Mouse (Mus musculus) kidney, adult 11 months (tissue): Measurements from ENCODE around the gene Mpg.
A peak's percentile ranks its signal among the peaks of the same experiment; 100 is the strongest.
"Not testable (repeated sequence)": the region's sequence is repeated elsewhere in the genome, so short reads cannot be mapped to it uniquely, and the experiment has no call there.

Source experiments
- DNase-seq: peaks from one replicate; pipeline ENCODE4 v3.0.0; 2022

The Mpg gene

GRCm38 (mm10) chr11:32226124-32226871 lies at the start of gene Mpg:
TSS of gene Mpg (plus strand) at chr11:32226505.
- peak; percentile 85 for DNase-seq

DNA sequence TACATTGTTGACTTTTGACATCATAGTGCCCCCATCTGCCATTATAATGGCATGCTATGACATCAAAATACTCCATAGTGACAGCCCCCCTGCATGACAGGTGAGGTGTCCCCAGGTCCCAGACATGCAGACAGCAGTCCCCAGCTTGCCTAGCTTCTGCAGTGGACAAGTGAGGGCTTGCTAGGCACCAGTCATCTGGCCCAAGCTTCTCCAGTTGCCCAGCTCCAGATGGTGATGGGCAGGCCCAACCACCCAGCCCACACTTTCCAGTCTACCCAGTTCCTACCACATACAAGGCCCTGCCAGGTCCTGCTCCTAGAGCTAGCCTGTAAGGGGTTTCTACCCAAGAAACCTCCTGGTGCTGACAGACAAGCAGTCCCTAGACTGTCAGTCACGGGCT lies 47.8 kb upstream of the Mpg start:
- no peak for DNase-seq

DNA sequence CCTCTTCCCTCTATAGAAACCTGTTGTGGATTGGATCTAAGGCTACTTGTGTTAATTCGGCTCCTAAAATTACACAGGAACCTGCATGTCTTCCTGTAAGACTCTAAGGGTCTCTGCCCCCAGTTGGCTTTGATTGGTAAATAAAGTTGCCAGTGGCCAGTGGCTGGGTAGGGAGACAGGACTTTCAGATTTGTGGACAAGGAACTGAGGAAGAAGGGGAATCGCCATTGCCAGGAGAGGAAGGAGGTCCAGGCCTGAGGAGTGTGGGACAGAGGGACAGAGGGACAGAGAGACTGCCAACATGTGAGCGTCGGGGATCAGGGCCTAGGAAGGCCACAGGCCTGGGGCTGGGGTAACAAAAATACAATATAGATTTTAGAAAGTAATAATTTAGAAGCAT lies 45.1 kb upstream of the Mpg start:
- DNase-seq = no peak

GRCm38 (mm10) chr11:32181973-32182868 lies 44.1 kb upstream of the Mpg start:
- peak; percentile 57 for DNase-seq

GRCm38 (mm10) chr11:32184469-32184868 lies 41.8 kb upstream of the Mpg start:
- no peak for DNase-seq

- no peak for DNase-seq
Observed at GRCm38 (mm10) chr11:32186031-32186430, 40.3 kb upstream of the Mpg start.

- no peak for DNase-seq
Observed at GRCm38 (mm10) chr11:32187256-32187655, 39.0 kb upstream of the Mpg start.

- no peak for DNase-seq
Observed at GRCm38 (mm10) chr11:32188881-32189280, 37.4 kb upstream of the Mpg start.

DNA sequence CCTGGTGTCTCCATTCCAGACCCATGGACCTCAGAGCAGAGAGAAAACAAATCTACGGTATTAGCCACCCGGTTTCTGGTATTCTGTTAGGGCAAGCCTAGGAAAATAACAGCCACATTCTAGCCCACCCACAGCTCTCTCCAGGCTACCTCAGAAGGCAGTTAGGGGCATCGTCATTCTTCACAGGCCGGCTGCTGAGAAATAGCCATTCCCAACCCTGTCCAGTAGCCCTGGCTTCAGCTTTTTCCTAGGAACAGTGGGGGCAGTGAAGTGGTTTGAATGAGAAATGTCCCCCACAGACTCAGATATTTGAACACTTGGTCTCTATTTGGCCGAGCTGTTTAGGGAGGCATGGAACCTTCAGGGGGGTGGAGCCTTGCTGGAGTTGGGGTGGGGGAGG lies 36.9 kb upstream of the Mpg start:
- DNase-seq = no peak

- DNase-seq = no peak
Observed at GRCm38 (mm10) chr11:32190119-32190518, 36.2 kb upstream of the Mpg start.

- no peak for DNase-seq
Observed at GRCm38 (mm10) chr11:32190603-32191110, 35.6 kb upstream of the Mpg start.

- DNase-seq = no peak
Observed at GRCm38 (mm10) chr11:32193156-32193555, 33.1 kb upstream of the Mpg start.

DNA sequence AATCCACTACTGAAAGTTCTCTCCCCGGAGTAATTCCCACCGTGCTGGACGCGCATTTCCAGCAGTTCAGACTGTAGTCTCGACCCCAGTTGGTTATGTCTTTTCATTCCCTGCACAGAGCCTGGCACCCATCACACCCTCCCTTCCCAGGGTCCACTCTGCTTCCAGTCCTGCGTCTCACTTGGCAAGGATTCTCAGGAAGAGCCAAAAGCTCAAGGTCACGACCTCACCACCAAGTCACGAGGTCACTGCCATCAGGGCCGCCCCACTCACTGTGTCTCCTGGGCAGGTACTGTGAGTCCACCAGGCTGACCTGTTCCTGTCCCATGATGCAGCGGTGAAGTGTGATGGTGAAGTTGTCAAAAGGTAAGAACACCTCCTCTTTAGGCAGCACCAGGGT lies 32.2 kb upstream of the Mpg start:
- DNase-seq = no peak

- no peak for DNase-seq
Observed at GRCm38 (mm10) chr11:32194626-32195025, 31.7 kb upstream of the Mpg start.

- DNase-seq = no peak
Observed at GRCm38 (mm10) chr11:32195867-32196540, 30.3 kb upstream of the Mpg start.

DNA sequence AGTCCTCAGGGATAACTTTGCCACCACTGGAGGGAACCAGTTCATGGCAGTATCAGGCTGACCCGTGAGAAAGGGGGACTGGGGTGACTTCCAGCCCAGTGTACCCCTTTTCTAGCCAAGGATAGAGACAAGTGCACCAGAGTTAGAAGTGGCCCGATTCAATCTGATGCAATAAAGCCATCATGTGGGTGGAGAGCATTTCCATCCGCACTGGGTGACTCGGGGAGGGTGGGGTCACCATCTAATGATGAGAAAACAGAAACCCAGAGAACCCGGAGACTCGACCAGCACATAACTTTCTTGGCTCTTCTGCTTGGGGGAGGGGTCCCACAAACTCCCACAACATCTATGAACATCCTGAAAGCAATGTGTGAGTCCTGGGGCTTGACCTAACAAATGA lies 29.6 kb upstream of the Mpg start:
- no peak for DNase-seq

DNA sequence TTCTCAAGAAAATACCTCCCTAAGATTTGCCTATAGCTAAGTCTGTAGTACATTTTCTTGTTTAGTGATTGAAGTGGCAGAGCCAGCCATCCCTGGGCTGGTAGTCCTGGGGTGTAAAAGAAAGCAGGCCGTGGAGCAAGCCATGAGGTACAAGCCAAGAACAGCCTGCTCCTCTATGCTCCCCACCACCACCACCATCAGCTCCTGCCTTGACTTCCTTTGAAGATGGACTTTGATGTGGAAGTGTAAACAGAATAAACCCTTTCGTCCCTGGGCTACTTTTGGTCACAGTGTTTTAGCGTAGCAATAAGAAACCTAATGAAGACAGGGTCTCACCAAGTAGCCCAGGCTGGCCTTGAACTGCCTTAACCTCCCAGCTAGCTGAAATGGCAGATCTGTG lies 28.5 kb upstream of the Mpg start:
- no peak for DNase-seq

- no peak for DNase-seq
Observed at GRCm38 (mm10) chr11:32198256-32198955, 27.9 kb upstream of the Mpg start.

GRCm38 (mm10) chr11:32199230-32199629 lies 27.1 kb upstream of the Mpg start:
- no peak for DNase-seq

- DNase-seq = no peak
Observed at GRCm38 (mm10) chr11:32200075-32200601, 26.2 kb upstream of the Mpg start, which contains the start of gene Il9r. TSS of gene Il9r (minus strand) at chr11:32200279.

DNA sequence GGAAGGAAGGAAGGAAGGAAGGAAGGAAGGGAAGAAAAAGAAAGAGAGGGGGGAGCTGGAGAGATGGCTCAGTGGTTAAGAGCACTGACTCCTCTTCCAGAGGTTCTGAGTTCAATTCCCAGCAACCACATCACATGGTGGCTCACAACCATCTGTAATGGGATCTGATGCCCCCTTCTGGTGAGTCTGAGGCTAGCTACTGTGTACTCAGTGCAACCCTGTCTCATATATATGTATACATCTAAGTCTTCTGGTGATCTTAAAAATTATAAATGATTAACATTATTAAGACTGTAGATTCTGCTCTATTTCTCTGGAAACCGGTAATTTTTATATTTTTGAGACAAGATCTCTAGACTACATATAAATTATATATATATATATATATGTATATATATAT lies 25.3 kb upstream of the Mpg start:
- DNase-seq = not testable (repeated sequence)
